Mouse (Mus musculus) liver, embryonic 14.5 days (tissue): ENCODE data around the gene C1qa. TPM values are rescaled to one million over a fixed set of nuclear protein-coding genes. Genes with fewer than 3 reads are reported as not detected.

ENCODE experiments used
- ATAC-seq: fragments of 200-750 bp; cut with Nextera tagmentation; 2 replicates; pipeline ENCODE4 v1.8.0; 2017; ENCODE audit warnings: moderate number of reproducible peaks, mild to moderate bottlenecking, moderate library complexity; ENCODE audit not compliant: insufficient read depth
- DNase-seq, 3 experiments: peaks; one replicate each; pipeline ENCODE4 v3.0.0-alpha.2; 2012 to 2013; ENCODE audit warnings: low read depth in 3 of 3, low spot score in 3 of 3
- H3K27ac ChIP-seq: fragments of 300-500 bp; sonication (generic); 2 replicates; pipeline ENCODE4 v1.5.1; 2014; ENCODE audit warnings: moderate library complexity, mild to moderate bottlenecking, control low read depth, inconsistent platforms
- H3K27me3 ChIP-seq: fragments of 300-500 bp; sonication (generic); 2 replicates; pipeline ENCODE4 v1.6.1; 2014; ENCODE audit warnings: mild to moderate bottlenecking, low read length, moderate library complexity; ENCODE audit not compliant: control insufficient read depth, insufficient read depth
- H3K36me3 ChIP-seq: fragments of 300-500 bp; sonication (generic); replicated peaks from 2 replicates; pipeline ENCODE4 v1.6.1; 2014; ENCODE audit warnings: low read depth; ENCODE audit not compliant: control insufficient read depth, insufficient read depth
- H3K4me1 ChIP-seq, 2 experiments: fragments of 200-500 bp in 1 of 2; fragments of 300-500 bp in 1 of 2; sonication (generic) in 1 of 2; replicated peaks; 2 replicates each; pipeline ENCODE4 v1.6.1; 2012 to 2014; ENCODE audit warnings: antibody characterized with exemption in 1 of 2, inconsistent platforms in 1 of 2, low read length in 1 of 2; ENCODE audit not compliant: control insufficient read depth in 2 of 2, insufficient read depth in 2 of 2
- H3K4me2 ChIP-seq: fragments of 300-500 bp; sonication (generic); 2 replicates; pipeline ENCODE4 v1.6.1; 2014; ENCODE audit warnings: low read depth, mild to moderate bottlenecking, control low read depth, moderate library complexity
- H3K4me3 ChIP-seq, 2 experiments: fragments of 200-500 bp in 1 of 2; fragments of 300-500 bp in 1 of 2; sonication (generic) in 1 of 2; 2 replicates each; pipeline ENCODE4 v1.5.1; 2012 to 2014; ENCODE audit warnings: low read depth in 2 of 2, low read length in 2 of 2, mild to moderate bottlenecking in 2 of 2, control low read depth in 1 of 2, inconsistent platforms in 1 of 2, moderate library complexity in 1 of 2; ENCODE audit not compliant: insufficient read depth in 1 of 2
- H3K9ac ChIP-seq: fragments of 300-500 bp; sonication (generic); replicated peaks from 2 replicates; pipeline ENCODE4 v1.6.1; 2014; ENCODE audit warnings: mild to moderate bottlenecking, control low read depth, moderate library complexity
- H3K9me3 ChIP-seq: fragments of 300-500 bp; sonication (generic); 2 replicates; pipeline ENCODE4 v1.6.1; 2016; ENCODE audit warnings: low read length, mixed read lengths; ENCODE audit not compliant: control insufficient read depth
- CTCF ChIP-seq: IDR thresholded peaks from 2 replicates; pipeline ENCODE4 v1.5.1; 2016; ENCODE audit warnings: antibody characterized with exemption, low read depth, control low read depth
- EP300 ChIP-seq: IDR thresholded peaks from 2 replicates; pipeline ENCODE4 v1.6.1; 2016; ENCODE audit warnings: antibody characterized with exemption, low read depth
- WGBS: fragments of 180-500 bp; shearing (Covaris S2); extraction: QIAGEN DNeasy Blood & Tissue Kit; methylation state at CpG from one replicate; pipeline ENCODE4 v1.1.7; 2014; ENCODE audit not compliant: insufficient replicate concordance; 5-methylcytosine and 5-hydroxymethylcytosine counted together
- polyA plus RNA-seq, 2 experiments: library from polyadenylated mRNA; depleted of rRNA in 1 of 2; stranded (reverse) in 1 of 2; unstranded in 1 of 2; fragments of >200 nt; fragmentation: Nextera tagmentation in 1 of 2; extraction: Ambion mirVana in 1 of 2; gene quantifications; 2 replicates each; pipeline versions ENCODE4 v1.2.1 to v1.2.3; 2012 to 2014

The C1qa gene
- polyA plus RNA-seq, 2 experiments, result 23.8 to 40.9 TPM

GRCm38 (mm10) chr4:136865531-136865930, 33.1 kb downstream of the C1qa start:
- H3K4me1 ChIP-seq, result no peaks in the 10 kb centered on the region
- H3K4me2 ChIP-seq, result no peak overlapping the region
- no peak overlapping the region for H3K27ac ChIP-seq
- H3K9ac ChIP-seq, result no peak overlapping the region
- 56% methylated on average over 5 of the region's 5 CpGs for WGBS
- H3K4me3 ChIP-seq, result no peak overlapping the region
- TF ChIP-seq EP300 (no peak), CTCF (no peak)
- H3K9me3 ChIP-seq, result no peaks in the 10 kb centered on the region
- DNase-seq (no peak), ATAC-seq (no peak)
- H3K36me3 ChIP-seq, result no peaks in the 10 kb centered on the region
- no peaks in the 10 kb centered on the region for H3K27me3 ChIP-seq

- Histone ChIP-seq H3K27me3 (no peaks in the 10 kb centered on the region), H3K9me3 (no peaks in the 10 kb centered on the region), H3K27ac (no peak overlapping the region), H3K4me2 (no peak overlapping the region), H3K9ac (no peak overlapping the region), H3K4me3 (no peak overlapping the region), H3K4me1 (no peaks in the 10 kb centered on the region), H3K36me3 (no peaks in the 10 kb centered on the region)
- WGBS, result 28% methylated on average over 15 of the region's 15 CpGs
- DNase-seq (no peak), ATAC-seq (no peak)
- TF ChIP-seq EP300 (no peak), CTCF (no peak)
Observed at GRCm38 (mm10) chr4:136864751-136865470, 33.7 kb downstream of the C1qa start.

GRCm38 (mm10) chr4:136863517-136863916, 35.1 kb downstream of the C1qa start:
- no peaks in the 10 kb centered on the region for H3K9me3 ChIP-seq
- ATAC-seq, result no peak
- H3K4me1 ChIP-seq, result no peaks in the 10 kb centered on the region
- no peak overlapping the region for H3K9ac ChIP-seq
- WGBS, result 27% methylated on average over 9 of the region's 9 CpGs
- H3K4me2 ChIP-seq, result no peak overlapping the region
- TF ChIP-seq EP300 (no peak), CTCF (no peak)
- no peak overlapping the region for H3K27ac ChIP-seq
- H3K36me3 ChIP-seq, result no peaks in the 10 kb centered on the region
- H3K4me3 ChIP-seq, result no peak overlapping the region
- DNase-seq, result no peak
- H3K27me3 ChIP-seq, result no peaks in the 10 kb centered on the region

- H3K27me3 ChIP-seq, result no peaks in the 10 kb centered on the region
- TF ChIP-seq EP300 (no peak), CTCF (no peak)
- no peaks in the 10 kb centered on the region for H3K36me3 ChIP-seq
- no peaks in the 10 kb centered on the region for H3K9me3 ChIP-seq
- no peak overlapping the region for H3K9ac ChIP-seq
- WGBS, result 39% methylated on average over 2 of the region's 2 CpGs
- DNase-seq, result no peak
- H3K27ac ChIP-seq, result no peak overlapping the region
- no peaks in the 10 kb centered on the region for H3K4me1 ChIP-seq
- no peak overlapping the region for H3K4me2 ChIP-seq
- no peak for ATAC-seq
- no peak overlapping the region for H3K4me3 ChIP-seq
Observed at GRCm38 (mm10) chr4:136862411-136862810, 36.2 kb downstream of the C1qa start.

- Histone ChIP-seq H3K27me3 (no peaks in the 10 kb centered on the region), H3K4me2 (no peak overlapping the region), H3K4me3 (no peak overlapping the region), H3K27ac (no peak overlapping the region), H3K4me1 (no peaks in the 10 kb centered on the region), H3K9me3 (no peaks in the 10 kb centered on the region), H3K36me3 (no peaks in the 10 kb centered on the region), H3K9ac (no peak overlapping the region)
- ATAC-seq (no peak), DNase-seq (no peak)
- 20% methylated on average over 17 of the region's 17 CpGs for WGBS
- TF ChIP-seq CTCF (no peak), EP300 (no peak)
Observed at GRCm38 (mm10) chr4:136861806-136862205, 36.8 kb downstream of the C1qa start.
